Mouse (Mus musculus) stomach, postnatal 0 days (tissue): Measurements from ENCODE around the gene Boll. TPM values are rescaled to one million over a fixed set of nuclear protein-coding genes. Genes with fewer than 3 reads are reported as not detected.

Source experiments
- ATAC-seq: fragments of 200-750 bp; cut with Nextera tagmentation; 2 replicates; pipeline ENCODE4 v1.8.0; 2017; ENCODE audit not compliant: low FRiP score, low TSS enrichment
- DNase-seq: peaks from one replicate; pipeline ENCODE4 v3.0.0-alpha.2; 2016; ENCODE audit warnings: low spot score
- H3K27ac ChIP-seq: fragments of 300-500 bp; sonication (generic); replicated peaks from 2 replicates; pipeline ENCODE4 v1.5.1; 2014; ENCODE audit warnings: mild to moderate bottlenecking, control low read depth
- H3K27me3 ChIP-seq: fragments of 300-500 bp; sonication (generic); 2 replicates; pipeline ENCODE4 v1.6.1; 2014; ENCODE audit warnings: low read length; ENCODE audit not compliant: control insufficient read depth, insufficient read depth
- H3K36me3 ChIP-seq: fragments of 300-500 bp; sonication (generic); 2 replicates; pipeline ENCODE4 v1.6.1; 2014; ENCODE audit warnings: low read length, mixed read lengths; ENCODE audit not compliant: control insufficient read depth, insufficient read depth
- H3K4me1 ChIP-seq: fragments of 300-500 bp; sonication (generic); replicated peaks from 2 replicates; pipeline ENCODE4 v1.6.1; 2014; ENCODE audit warnings: antibody characterized with exemption; ENCODE audit not compliant: control insufficient read depth, insufficient read depth
- H3K4me2 ChIP-seq: fragments of 300-500 bp; sonication (generic); replicated peaks from 2 replicates; pipeline ENCODE4 v1.6.1; 2014; ENCODE audit warnings: low read depth, mild to moderate bottlenecking, control low read depth, moderate library complexity
- H3K4me3 ChIP-seq: fragments of 300-500 bp; sonication (generic); 2 replicates; pipeline ENCODE4 v1.5.1; 2014; ENCODE audit warnings: low read depth, low read length, control low read depth
- H3K9ac ChIP-seq: fragments of 300-500 bp; sonication (generic); 2 replicates; pipeline ENCODE4 v1.6.1; 2014; ENCODE audit warnings: mild to moderate bottlenecking, low read length, control low read depth, mixed read lengths
- H3K9me3 ChIP-seq: fragments of 300-500 bp; sonication (generic); 2 replicates; pipeline ENCODE4 v1.6.1; 2016; ENCODE audit warnings: low read length; ENCODE audit not compliant: control insufficient read depth
- CTCF ChIP-seq: IDR thresholded peaks from 2 replicates; pipeline ENCODE4 v1.5.1; 2016; ENCODE audit warnings: antibody characterized with exemption, low read depth, mild to moderate bottlenecking, moderate library complexity
- EP300 ChIP-seq: optimal IDR thresholded peaks from 2 replicates; pipeline ENCODE3; 2016; ENCODE audit warnings: antibody characterized with exemption
- WGBS: fragments of 180-500 bp; shearing (Covaris S2); extraction: QIAGEN DNeasy Blood & Tissue Kit; methylation state at CpG from one replicate; pipeline ENCODE4 v1.1.7; 2014; 5-methylcytosine and 5-hydroxymethylcytosine counted together
- polyA plus RNA-seq: library from polyadenylated mRNA; unstranded; fragments of >200 nt; fragmentation: Nextera tagmentation; extraction: Ambion mirVana; gene quantifications from 2 replicates; pipeline ENCODE4 v1.2.1, GENCODE M21; 2015

Boll gene
- polyA plus RNA-seq, result 0.08 and 0.13 TPM in 2 replicates

- 0 out of 2 replicates have a peak within 1 kb of the TSS, but pooled peaks have one; percentile 8 for H3K9ac ChIP-seq
- peak within 1 kb of the TSS; percentile 57 for H3K4me2 ChIP-seq
- DNase-seq (peak; percentile 84), ATAC-seq (peak; percentile 88)
- peaks cover 7% of the 10 kb centered on the region for H3K27me3 ChIP-seq
- no peaks in the 10 kb centered on the region for H3K36me3 ChIP-seq
- no peak within 1 kb of the TSS for H3K27ac ChIP-seq
- 7% methylated on average over 52 of the region's 68 CpGs for WGBS
- peaks cover 4% of the 10 kb centered on the region; the same call in 1 of the 2 replicates for H3K9me3 ChIP-seq
- H3K4me1 ChIP-seq, result no peaks in the 10 kb centered on the region
- peak within 1 kb of the TSS; percentile 45 for H3K4me3 ChIP-seq
- TF ChIP-seq CTCF (peak; percentile 72), EP300 (no peak)
These were observed at the start of gene Boll for GRCm38 (mm10) chr1:55363044-55363565. Boll (minus strand) TSS chr1:55363469.

GRCm38 (mm10) chr1:55412569-55412968 is 49.3 kb upstream of the Boll start:
- Histone ChIP-seq H3K9ac (no peak overlapping the region), H3K36me3 (no peaks in the 10 kb centered on the region), H3K4me3 (no peak overlapping the region), H3K27me3 (no peaks in the 10 kb centered on the region), H3K4me2 (no peak overlapping the region), H3K4me1 (no peaks in the 10 kb centered on the region), H3K9me3 (no peaks in the 10 kb centered on the region), H3K27ac (no peak overlapping the region)
- WGBS, result 56% methylated on average over 6 of the region's 6 CpGs
- no peak for TF ChIP-seq EP300
- no peak for TF ChIP-seq CTCF
- ATAC-seq (peak; percentile 79), DNase-seq (peak; percentile 38)

- Histone ChIP-seq H3K4me3 (no peak overlapping the region), H3K27me3 (no peaks in the 10 kb centered on the region), H3K4me2 (no peak overlapping the region), H3K9ac (no peak overlapping the region), H3K27ac (no peak overlapping the region), H3K4me1 (no peaks in the 10 kb centered on the region), H3K36me3 (no peaks in the 10 kb centered on the region), H3K9me3 (no peaks in the 10 kb centered on the region)
- no peak for DNase-seq
- no peak for TF ChIP-seq EP300
- no peak for TF ChIP-seq CTCF
- ATAC-seq, result no peak
- WGBS, result 82% methylated on average over 2 of the region's 2 CpGs
These were observed 47.8 kb upstream of the Boll start for GRCm38 (mm10) chr1:55411079-55411478.

- H3K27ac ChIP-seq, result no peak overlapping the region
- DNase-seq (no peak), ATAC-seq (no peak)
- H3K9me3 ChIP-seq, result no peaks in the 10 kb centered on the region
- H3K4me3 ChIP-seq, result no peak overlapping the region
- H3K4me2 ChIP-seq, result no peak overlapping the region
- no peaks in the 10 kb centered on the region for H3K4me1 ChIP-seq
- no peak for TF ChIP-seq CTCF
- no peak for TF ChIP-seq EP300
- H3K27me3 ChIP-seq, result no peaks in the 10 kb centered on the region
- no peaks in the 10 kb centered on the region for H3K36me3 ChIP-seq
- H3K9ac ChIP-seq, result no peak overlapping the region
- 81% methylated on average over 2 of the region's 2 CpGs for WGBS
These were observed 47.4 kb upstream of the Boll start for GRCm38 (mm10) chr1:55410670-55411069.

- 2% methylated on average over 33 of the region's 35 CpGs for WGBS
- H3K27me3 ChIP-seq, result no peaks in the 10 kb centered on the region
- H3K4me3 ChIP-seq, result peak overlapping the region; percentile 74
- no peaks in the 10 kb centered on the region; the same call in 1 of the 2 replicates for H3K4me1 ChIP-seq
- H3K9me3 ChIP-seq, result no peaks in the 10 kb centered on the region
- H3K4me2 ChIP-seq, result peak overlapping the region; percentile 100
- H3K9ac ChIP-seq, result peak overlapping the region; percentile 73
- ATAC-seq (no peak), DNase-seq (peak; percentile 31)
- H3K36me3 ChIP-seq, result no peaks in the 10 kb centered on the region
- TF ChIP-seq CTCF (no peak), EP300 (no peak)
- peak overlapping the region; percentile 75 for H3K27ac ChIP-seq
These were observed 43.5 kb upstream of the Boll start for GRCm38 (mm10) chr1:55406531-55407375.

- peak overlapping the region; percentile 75 for H3K27ac ChIP-seq
- WGBS, result under 1% methylated on average over 41 of the region's 42 CpGs
- H3K4me2 ChIP-seq, result peak overlapping the region; percentile 100
These were observed 42.7 kb upstream of the Boll start for GRCm38 (mm10) chr1:55406023-55406413.

More at GRCm38 (mm10) chr1:55406023-55406413, 42.7 kb upstream of the Boll start:
- peak overlapping the region; percentile 74 for H3K4me3 ChIP-seq
- TF ChIP-seq CTCF (0 out of 2 replicates have a peak, but pooled peaks have one; percentile 14), EP300 (no peak)
- H3K36me3 ChIP-seq, result no peaks in the 10 kb centered on the region
- DNase-seq (no peak), ATAC-seq (peak; percentile 75)
- H3K9ac ChIP-seq, result peak overlapping the region; percentile 73
- no peaks in the 10 kb centered on the region for H3K9me3 ChIP-seq
- no peaks in the 10 kb centered on the region for H3K27me3 ChIP-seq
- no peaks in the 10 kb centered on the region; the same call in 1 of the 2 replicates for H3K4me1 ChIP-seq
